Mouse (Mus musculus) testis, adult 2 months (tissue): ENCODE data around the gene 2310050C09Rik.

ENCODE experiments used
- CTCF ChIP-seq: fragments of 200-500 bp; IDR thresholded peaks from 2 replicates; pipeline ENCODE4 v1.5.1; 2012; ENCODE audit warnings: low read depth, mild to moderate bottlenecking, inconsistent platforms, low read length, moderate library complexity; ENCODE audit not compliant: control insufficient read depth, insufficient read depth, insufficient replicate concordance
- POLR2A ChIP-seq: fragments of 200-500 bp; IDR thresholded peaks from 2 replicates; pipeline ENCODE4 v1.6.1; 2012; ENCODE audit warnings: low read depth, mild to moderate bottlenecking, inconsistent platforms, low read length, moderate library complexity; ENCODE audit not compliant: control insufficient read depth

DNA sequence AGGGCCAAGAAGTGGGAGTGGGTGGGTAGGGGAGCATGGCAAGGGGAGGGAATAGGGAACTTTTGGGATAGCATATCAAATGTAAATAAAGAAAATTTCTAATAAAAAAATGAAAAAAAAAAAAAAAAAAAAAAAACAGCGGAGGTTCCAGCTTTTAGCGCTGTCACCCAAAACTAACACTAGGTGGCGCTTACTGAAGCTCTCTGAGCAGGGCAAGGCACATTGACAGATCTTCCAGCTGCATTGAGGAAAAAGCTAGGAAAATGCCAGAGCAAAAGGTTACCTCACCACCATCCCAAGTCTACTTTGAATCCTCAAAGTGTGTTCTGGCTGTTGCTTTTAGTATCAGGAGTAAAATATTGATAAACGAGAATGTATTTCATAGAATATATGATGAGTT lies 37.6 kb upstream of the 2310050C09Rik start:
- TF ChIP-seq CTCF (no peak), POLR2A (no peak)
